Mouse (Mus musculus) erythroblast, adult 5-6 weeks (primary cell): ENCODE data around the gene Gns. TPM values are rescaled to one million over a fixed set of nuclear protein-coding genes. Genes with fewer than 3 reads are reported as not detected.

Source experiments
- ATAC-seq: replicated peaks from 2 replicates; pipeline ENCODE4 v1.8.0; 2016; ENCODE audit warnings: moderate number of reproducible peaks, mild to moderate bottlenecking, moderate TSS enrichment, inconsistent platforms; ENCODE audit not compliant: poor library complexity, low FRiP score, severe bottlenecking
- total RNA-seq, 2 experiments: library from RNA; stranded (forward) in 1 of 2; stranded (reverse) in 1 of 2; fragments of 150-400 nt in 1 of 2; fragments of 200-764, 138-1000 nt in 1 of 2; gene quantifications; 2 replicates each; pipeline versions ENCODE4 v1.2.3 to v1.2.4; 2015 to 2017; ENCODE audit warnings: low replicate concordance in 2 of 2

Gene Gns
- total RNA-seq, 2 experiments from 2014 or later = 9.6 to 11.6 TPM

- no peak for ATAC-seq
Measured at GRCm38 (mm10) chr10:121394789-121395325, 30.0 kb downstream of the Gns start.

DNA sequence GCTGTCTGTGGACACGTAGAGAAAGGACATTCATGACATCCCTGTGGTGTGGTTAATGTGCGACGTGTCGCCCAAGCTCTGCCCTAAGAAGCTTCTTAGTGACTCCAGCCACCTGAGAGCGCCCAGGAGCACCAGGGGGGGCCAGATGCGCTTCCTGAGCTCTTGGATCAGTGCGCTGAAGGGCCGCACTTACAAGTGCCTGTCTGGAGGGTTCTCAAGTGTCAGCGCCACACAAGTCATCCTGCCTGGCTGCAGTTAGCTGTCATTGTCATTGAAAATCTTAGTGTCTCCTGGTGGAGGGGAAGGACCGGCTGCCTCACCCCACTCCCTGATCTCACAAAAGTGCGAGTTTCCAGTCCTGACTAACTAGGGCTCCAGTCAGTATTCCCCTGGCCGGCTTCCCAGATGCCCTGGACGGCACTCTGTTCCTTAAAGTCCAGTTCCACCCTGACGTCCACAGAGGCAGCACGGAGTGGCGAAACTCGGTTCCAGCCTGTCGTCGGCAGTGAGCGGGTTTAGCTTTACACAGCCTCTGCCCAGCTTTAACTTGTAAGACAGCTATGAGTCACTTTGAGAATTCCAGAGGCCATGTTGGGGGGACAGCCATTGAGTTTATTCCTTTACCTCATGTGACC, 30.8 kb downstream of the Gns start:
- no peak for ATAC-seq

- no peak for ATAC-seq
Measured at GRCm38 (mm10) chr10:121398599-121398998, 33.7 kb downstream of the Gns start.

DNA sequence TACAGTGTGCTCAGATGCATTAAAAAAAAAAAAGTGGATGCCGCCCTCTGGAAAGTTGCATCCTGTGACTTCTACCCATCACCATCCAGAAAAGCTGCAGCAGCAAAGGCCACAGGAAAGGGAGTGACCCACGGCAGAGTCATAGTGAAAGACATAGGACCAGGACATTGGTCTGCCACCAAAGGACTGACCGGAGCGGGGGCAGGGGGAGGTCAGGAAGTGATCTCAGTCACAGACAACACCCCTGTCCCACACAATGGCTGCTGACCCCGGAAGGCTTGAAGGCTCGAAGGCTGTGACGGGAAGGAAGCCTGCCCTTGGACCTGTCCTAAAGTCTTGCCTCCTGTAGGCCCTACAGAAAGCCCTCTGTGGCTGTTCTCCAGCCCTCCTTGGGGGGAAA, 36.1 kb downstream of the Gns start:
- ATAC-seq = no peak

- ATAC-seq = no peak
Measured at GRCm38 (mm10) chr10:121403104-121403503, 38.2 kb downstream of the Gns start.

GRCm38 (mm10) chr10:121403946-121404345, 39.1 kb downstream of the Gns start:
- ATAC-seq = no peak

DNA sequence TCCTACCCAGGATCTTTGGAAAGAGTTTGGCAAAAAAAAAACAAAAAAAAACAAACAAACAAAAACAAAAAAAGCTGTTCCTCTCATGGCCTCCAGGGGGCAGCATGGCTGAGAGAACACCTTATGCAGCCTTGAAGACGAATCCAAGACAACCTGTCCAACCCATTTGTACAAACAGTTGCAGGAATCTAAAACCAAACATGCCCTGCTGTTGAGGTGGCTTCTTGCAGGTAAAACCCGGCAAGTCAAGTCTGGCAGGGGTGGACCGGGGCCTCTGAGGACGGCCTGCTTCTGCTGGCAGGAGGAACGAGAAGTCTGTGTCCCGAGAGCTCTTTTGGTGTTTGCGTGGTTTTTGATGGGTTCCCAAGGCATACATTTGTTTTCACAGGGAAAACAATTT, 44.8 kb downstream of the Gns start:
- peak; percentile 52; the same call in 1 of the 2 replicates for ATAC-seq

DNA sequence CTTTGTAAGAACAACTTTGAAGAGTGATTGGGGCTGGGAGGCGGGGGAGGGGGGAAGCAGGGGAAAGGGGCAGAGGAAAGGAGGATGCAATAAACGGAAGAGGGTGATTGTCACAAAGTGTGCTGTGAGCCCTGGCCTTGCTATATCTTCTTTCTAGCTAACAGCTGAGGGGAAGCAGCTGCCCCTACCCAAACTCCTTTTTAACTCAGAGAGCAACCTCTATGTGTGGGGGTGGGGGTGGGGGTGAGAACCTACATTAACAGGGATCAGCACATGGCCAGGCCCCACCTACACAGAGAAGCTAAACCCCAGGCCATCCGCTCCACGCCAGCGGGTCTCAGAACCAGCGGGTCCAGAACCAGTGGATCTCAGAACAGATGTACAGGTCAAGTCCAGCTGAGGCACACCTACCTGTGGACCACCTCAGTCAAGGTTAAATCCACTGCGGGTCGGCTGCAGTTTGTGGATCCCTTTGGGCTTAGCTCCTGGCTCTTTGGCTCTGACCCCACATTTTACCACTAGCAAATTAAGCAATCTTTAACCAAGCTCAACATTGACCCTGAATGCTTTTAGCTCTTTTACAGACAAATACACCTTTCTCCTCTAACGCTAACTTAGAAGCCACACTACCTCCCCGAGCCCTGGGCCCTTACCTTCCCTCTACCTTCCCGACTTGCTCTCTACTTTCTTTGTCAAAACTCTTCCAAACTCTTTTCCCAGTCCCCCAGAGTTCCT, 47.0 kb downstream of the Gns start:
- no peak for ATAC-seq

DNA sequence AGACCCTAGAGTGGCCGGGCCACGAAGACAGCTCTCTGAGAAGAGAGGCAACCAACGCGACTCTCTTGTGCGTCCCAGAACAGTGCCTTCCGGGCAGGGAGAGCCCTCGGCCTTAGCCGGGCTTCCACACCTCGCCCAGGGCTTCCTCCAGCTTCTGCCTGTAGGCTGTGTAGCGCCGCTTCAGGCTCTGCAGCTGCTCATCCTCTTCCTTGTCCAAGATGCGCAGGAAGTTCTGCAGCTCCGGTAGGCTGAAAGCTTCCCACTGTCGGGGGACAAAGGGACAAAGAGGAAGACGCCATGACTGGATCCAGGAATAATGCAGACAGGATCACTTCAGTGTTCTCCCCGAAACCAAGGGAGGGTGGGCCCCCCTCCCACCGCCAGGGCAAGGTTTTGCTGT, 47.9 kb downstream of the Gns start:
- no peak for ATAC-seq

GRCm38 (mm10) chr10:121414127-121414526, 49.2 kb downstream of the Gns start:
- ATAC-seq = no peak

DNA sequence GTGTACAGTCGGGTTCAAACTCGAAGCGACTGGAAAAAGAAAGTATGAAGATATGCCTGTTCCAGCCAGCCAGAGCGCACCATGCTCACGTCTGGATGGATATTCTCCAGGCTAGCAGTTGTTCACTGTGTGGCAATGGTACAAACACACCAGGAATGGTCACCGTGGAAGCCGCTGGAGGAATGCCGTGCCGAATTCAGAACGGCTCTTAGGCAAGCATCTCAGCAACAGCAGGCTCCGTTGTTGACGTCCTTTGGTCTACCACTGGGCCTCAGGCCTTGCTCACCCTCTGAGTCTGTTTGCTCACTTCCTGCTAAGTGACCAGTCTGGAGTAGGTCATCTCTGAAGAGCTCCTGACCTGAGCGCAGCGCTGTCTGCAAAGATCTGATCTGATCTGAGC, 53.9 kb downstream of the Gns start:
- no peak for ATAC-seq

DNA sequence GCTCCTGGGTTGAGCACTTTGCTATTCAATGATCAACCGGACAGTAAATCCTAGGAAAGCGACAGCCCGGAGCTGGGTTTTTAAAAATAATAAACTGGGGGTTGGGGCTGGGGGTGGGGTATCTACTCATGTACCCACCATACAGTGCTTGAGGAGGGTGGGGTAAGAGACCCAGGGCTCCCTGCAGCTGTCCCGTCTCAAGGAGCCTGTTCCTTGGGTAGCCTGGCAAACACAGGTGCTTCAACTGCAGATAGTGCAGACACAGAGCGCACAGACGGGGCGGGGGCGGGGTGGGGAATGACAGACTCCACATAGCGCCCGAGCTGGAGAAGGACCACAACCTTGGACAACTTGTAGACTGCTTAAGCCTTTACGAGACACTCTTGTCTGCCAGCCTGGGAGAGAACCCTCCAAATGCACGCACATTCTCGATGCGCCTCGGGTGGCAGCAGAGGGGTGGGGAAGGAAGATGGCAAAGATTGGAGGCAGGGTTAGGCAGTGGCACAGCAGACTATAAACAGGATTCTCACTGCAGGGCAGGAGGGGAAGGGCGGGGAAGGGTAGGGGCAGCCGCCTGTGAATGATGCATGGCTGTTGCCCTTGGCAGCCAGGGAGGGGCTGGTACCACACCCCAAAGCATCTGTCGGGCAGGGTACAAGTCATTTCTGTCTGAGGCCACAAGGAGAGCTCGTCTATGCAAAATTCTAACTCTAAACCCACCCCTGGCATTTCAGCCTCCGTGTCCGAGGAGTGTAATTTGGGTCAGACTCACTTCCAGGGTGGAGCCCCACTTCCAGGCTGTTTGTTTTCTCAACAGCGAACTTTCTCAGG, 55.0 kb downstream of the Gns start:
- ATAC-seq = no peak

GRCm38 (mm10) chr10:121421023-121421422, 56.1 kb downstream of the Gns start:
- no peak for ATAC-seq

GRCm38 (mm10) chr10:121421657-121422290, 56.9 kb downstream of the Gns start:
- no peak for ATAC-seq

- no peak for ATAC-seq
Measured at GRCm38 (mm10) chr10:121422294-121422693, 57.4 kb downstream of the Gns start.

DNA sequence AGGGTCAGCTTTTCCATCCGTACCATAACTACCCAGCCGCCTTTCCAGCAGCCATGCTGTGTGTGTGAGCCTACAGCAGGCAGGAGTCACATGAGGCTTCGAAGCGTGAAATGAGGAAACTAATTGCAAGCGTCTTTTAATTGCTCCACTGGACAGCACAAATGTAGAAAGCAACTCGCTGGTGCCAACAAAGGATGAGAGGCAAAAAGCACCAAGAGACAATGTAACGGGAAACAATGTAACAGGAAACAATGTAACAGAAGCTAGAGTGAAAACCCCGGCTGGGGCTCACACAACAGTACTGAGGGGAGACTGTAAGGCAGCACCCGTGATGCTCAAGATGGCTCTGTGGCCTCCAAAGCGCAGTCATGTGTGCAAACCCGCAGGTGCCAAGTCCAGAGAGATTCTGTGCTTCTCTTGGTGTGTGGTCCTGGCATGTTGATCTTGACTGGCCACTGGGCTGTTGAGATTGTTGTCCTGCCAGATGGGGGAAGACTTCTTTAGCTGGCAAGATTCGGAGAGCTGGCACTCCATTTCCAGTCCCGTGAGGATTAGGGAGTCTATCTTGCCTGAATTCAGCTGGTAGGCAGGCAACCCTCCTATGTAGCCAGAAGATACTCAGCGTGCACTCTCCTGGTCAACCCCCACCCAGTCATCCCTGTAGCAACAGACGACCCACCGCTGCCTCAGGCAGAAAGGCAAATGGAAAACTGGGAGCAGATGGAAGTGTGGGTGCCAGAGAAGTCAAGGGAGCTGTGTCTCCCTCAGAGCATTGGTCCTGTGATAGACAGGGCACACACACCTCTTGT, 58.9 kb downstream of the Gns start:
- no peak for ATAC-seq

DNA sequence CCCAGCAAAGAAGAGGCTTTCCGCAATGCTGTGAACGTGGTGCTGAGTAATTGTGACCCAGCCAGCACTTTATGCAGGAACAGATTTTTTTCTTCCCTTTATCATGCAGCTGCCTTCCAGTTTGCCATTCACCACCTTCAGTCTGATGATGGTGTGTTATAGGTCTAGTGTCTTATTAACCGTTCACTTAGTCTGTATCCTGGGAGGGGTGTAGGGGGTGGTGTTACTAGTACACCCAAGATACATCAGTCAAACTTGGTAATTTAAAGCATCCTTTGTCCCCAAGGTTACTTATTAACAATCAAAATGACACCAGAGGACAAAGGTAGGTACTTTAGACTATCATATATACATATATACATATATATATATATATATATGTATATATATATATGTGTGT, 59.6 kb downstream of the Gns start:
- ATAC-seq = no peak

DNA sequence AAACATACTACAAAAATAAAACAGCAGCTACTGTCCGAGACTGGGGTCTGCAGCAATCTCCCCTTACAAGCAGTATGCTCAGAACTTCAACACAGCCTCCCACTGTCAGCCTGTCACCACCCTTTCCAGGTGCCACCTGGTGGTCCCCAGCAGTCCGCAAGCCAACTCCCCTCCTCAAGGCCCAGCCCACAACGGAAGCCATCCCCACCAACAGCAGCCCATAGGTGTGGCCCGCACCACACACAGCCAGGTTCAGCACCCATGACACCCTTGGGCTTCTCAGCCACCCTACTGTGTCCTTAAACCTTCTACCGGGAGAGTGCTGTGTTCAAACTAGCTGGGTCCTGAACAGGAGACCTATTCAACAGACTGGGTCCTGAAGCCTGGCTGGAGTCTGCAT, 60.2 kb downstream of the Gns start:
- ATAC-seq = no peak

DNA sequence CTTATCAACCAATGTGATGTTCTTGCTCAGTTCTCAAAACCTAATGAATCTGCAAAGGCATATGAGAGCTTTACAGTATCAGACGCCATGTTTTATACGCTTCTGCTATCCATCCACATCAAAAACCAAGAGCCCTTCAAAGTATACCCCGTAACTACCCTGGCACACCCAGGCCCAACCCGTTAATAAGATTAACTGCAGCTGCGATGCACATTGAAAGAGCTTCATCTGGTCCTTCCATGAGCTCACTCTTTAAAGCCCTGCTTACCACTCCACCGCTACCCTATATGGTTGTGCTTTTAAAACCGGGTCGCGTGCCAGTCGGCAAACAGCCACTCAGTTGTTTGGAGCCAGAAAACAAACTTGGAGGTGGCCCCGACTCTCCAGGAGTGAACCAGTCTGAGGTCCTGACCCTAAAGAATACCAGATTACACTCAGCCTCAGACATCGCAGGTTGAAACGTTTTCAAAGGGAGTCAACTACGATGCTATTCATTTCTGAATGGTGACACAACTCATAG, 60.7 kb downstream of the Gns start:
- ATAC-seq = no peak
